Mouse (Mus musculus) neural tube, embryonic 14.5 days (tissue): Measurements from ENCODE around the gene Zcchc13. TPM values are rescaled to one million over a fixed set of nuclear protein-coding genes. Genes with fewer than 3 reads are reported as not detected.
"Not testable (repeated sequence)": the region's sequence is repeated elsewhere in the genome, so short reads cannot be mapped to it uniquely, and the experiment has no call there.

ENCODE experiments used
- ATAC-seq: fragments of 200-750 bp; cut with Nextera tagmentation; 2 replicates; pipeline ENCODE4 v1.8.0; 2017; ENCODE audit warnings: low read depth, mild to moderate bottlenecking, moderate TSS enrichment, moderate library complexity
- H3K27ac ChIP-seq: fragments of 300-500 bp; sonication (generic); 2 replicates; pipeline ENCODE4 v1.5.1; 2014; ENCODE audit warnings: low read depth, mild to moderate bottlenecking, control low read depth, low read length, moderate library complexity, mixed read lengths
- H3K27me3 ChIP-seq: fragments of 300-500 bp; sonication (generic); 2 replicates; pipeline ENCODE4 v1.6.1; 2014; ENCODE audit warnings: low read length; ENCODE audit not compliant: control insufficient read depth, insufficient read depth
- H3K36me3 ChIP-seq: fragments of 300-500 bp; sonication (generic); 2 replicates; pipeline ENCODE4 v1.6.1; 2014; ENCODE audit warnings: low read length, mixed read lengths; ENCODE audit not compliant: control insufficient read depth, insufficient read depth
- H3K4me1 ChIP-seq: fragments of 300-500 bp; sonication (generic); 2 replicates; pipeline ENCODE4 v1.6.1; 2014; ENCODE audit warnings: low read length; ENCODE audit not compliant: control insufficient read depth, insufficient read depth
- H3K4me2 ChIP-seq: fragments of 300-500 bp; sonication (generic); 2 replicates; pipeline ENCODE4 v1.6.1; 2014; ENCODE audit warnings: mild to moderate bottlenecking, low read depth, low read length, control low read depth
- H3K4me3 ChIP-seq: fragments of 300-500 bp; sonication (generic); 2 replicates; pipeline ENCODE4 v1.5.1; 2014; ENCODE audit warnings: low read depth, low read length, control low read depth, mixed read lengths
- H3K9ac ChIP-seq: fragments of 300-500 bp; sonication (generic); replicated peaks from 2 replicates; pipeline ENCODE4 v1.6.1; 2014; ENCODE audit warnings: low read depth, mild to moderate bottlenecking, control low read depth, low read length, mixed read lengths
- H3K9me3 ChIP-seq: fragments of 300-500 bp; sonication (generic); 2 replicates; pipeline ENCODE4 v1.6.1; 2016; ENCODE audit warnings: low read length; ENCODE audit not compliant: control insufficient read depth
- WGBS: fragments of 180-500 bp; shearing (Covaris S2); extraction: QIAGEN DNeasy Blood & Tissue Kit; methylation state at CpG from one replicate; pipeline ENCODE4 v1.1.7; 2014; 5-methylcytosine and 5-hydroxymethylcytosine counted together
- polyA plus RNA-seq: library from polyadenylated mRNA; unstranded; fragments of >200 nt; fragmentation: Nextera tagmentation; extraction: Ambion mirVana; gene quantifications from 2 replicates; pipeline ENCODE4 v1.2.1, GENCODE M21; 2014

Gene Zcchc13
- polyA plus RNA-seq, 1 experiment from 2014 or later, result not detected

DNA sequence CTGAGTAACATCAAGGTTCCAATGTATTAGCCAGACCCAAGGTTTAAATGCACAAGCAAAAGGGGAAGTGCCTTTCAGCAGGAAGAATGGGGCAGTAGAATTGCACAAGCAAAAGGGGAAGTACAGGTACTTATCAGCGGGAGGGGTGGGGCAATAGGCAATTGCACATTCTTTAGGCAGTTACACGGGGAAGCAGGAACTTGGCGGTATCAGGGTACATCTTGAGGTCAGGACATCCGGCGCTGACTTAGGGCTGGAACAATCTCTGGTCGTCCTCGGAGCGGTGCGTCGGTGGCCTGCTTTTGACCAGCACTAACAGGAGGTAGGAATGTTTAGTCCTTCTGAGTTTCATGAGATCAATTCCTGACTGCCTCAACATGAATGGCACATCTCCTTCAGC is 34.1 kb downstream of the Zcchc13 start:
- ATAC-seq, H3K4me1 ChIP-seq, H3K4me3 ChIP-seq, H3K9me3 ChIP-seq, H3K4me2 ChIP-seq, H3K9ac ChIP-seq, H3K27ac ChIP-seq, H3K27me3 ChIP-seq, H3K36me3 ChIP-seq: not testable (repeated sequence)
- WGBS, result 89% methylated on average over 10 of the region's 10 CpGs

DNA sequence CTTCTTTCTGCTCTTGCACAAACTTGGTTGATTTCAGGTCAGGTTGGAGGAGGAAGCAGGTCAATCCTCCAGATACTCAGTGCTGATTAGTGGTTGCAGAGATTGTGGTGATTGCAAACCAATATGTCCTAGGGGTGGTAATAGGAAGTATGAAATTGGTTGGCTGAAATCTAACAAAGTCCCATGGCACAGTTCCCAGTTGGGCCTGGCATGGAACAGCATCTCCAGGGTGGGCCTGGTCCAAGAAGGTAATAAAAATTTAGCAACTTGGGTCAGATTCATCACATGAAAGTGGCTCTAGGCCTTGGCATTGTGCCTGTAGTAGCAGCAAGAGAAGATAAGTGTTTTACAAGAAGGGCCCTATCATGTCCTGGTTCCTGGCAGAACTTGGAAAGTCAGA is 39.9 kb downstream of the Zcchc13 start:
- H3K36me3 ChIP-seq, result no peaks in the 10 kb centered on the region
- no peaks in the 10 kb centered on the region for H3K9me3 ChIP-seq
- no peak overlapping the region for H3K9ac ChIP-seq
- no peak for ATAC-seq
- H3K27ac ChIP-seq, result no peak overlapping the region
- H3K4me1 ChIP-seq, result no peaks in the 10 kb centered on the region
- H3K4me2 ChIP-seq, result no peak overlapping the region
- H3K27me3 ChIP-seq, result peaks cover 3% of the 10 kb centered on the region; the same call in 1 of the 2 replicates
- no peak overlapping the region for H3K4me3 ChIP-seq

DNA sequence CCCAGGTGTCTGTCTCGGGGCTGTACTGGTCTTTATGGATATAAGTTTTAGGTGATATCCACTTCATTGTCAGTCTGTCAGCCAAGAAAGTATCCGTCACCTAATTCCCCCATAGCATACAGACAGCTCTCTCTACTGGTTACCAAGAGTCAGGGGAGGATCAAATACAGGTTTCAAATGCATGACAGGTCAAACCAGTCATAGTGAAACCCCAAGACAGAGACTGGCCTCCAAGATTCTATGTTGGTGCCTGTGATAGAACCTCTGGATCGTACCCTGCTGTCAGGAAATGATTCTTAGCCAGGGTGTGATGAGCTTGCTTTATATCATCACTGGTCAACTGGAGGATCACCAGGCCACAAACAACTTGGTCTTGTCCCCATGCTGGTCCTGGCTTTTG is 43.4 kb downstream of the Zcchc13 start:
- no peaks in the 10 kb centered on the region for H3K4me1 ChIP-seq
- H3K27me3 ChIP-seq, result peaks cover 3% of the 10 kb centered on the region; the same call in 1 of the 2 replicates
- H3K36me3 ChIP-seq, result no peaks in the 10 kb centered on the region
- H3K9ac ChIP-seq, result no peak overlapping the region
- H3K4me3 ChIP-seq, result no peak overlapping the region
- WGBS, result 83% methylated on average over 3 of the region's 3 CpGs
- no peak overlapping the region for H3K27ac ChIP-seq
- H3K9me3 ChIP-seq, result no peaks in the 10 kb centered on the region
- no peak overlapping the region for H3K4me2 ChIP-seq
- no peak for ATAC-seq

DNA sequence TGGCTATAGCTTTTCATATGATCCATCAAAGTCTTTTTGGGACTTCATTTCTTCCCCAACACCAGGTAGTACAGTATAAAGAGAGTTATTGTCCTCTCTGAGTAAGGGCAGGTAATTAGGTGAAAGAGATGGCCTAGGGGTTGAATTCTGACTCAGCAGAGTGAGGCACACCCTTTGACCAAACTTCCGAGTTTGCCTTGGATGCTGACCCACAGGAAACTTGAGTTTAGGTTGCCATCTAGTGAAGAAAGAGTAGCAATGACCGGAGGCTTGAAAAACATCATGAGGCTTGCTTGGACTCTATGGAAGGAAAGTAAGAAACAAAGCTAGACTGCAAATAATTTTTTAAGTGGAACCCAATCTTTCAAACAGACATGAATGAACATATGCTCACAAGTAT is 44.3 kb downstream of the Zcchc13 start:
- 21% methylated on average over 2 of the region's 2 CpGs for WGBS
- Histone ChIP-seq H3K4me1 (no peaks in the 10 kb centered on the region), H3K4me3 (no peak overlapping the region), H3K4me2 (no peak overlapping the region), H3K9ac (no peak overlapping the region), H3K27me3 (peaks cover 3% of the 10 kb centered on the region; the same call in 1 of the 2 replicates), H3K9me3 (no peaks in the 10 kb centered on the region), H3K27ac (no peak overlapping the region), H3K36me3 (no peaks in the 10 kb centered on the region)
- ATAC-seq, result no peak

Other genes with a start within 250 kb of the Zcchc13 start
- gene Tsx, start 216.1 kb upstream of the Zcchc13 start, polyA plus RNA-seq, result 0.35 TPM in 2 replicates
- not detected in 2 replicates for gene Gm26992, start 208.6 kb upstream of the Zcchc13 start, polyA plus RNA-seq
- 25.2 and 30.3 TPM in 2 replicates for gene Slc16a2, start 191.4 kb downstream of the Zcchc13 start, polyA plus RNA-seq